Mouse (Mus musculus) MEL (cell line): ENCODE data around the gene Gm266. TPM values are rescaled to one million over a fixed set of nuclear protein-coding genes. Genes with fewer than 3 reads are reported as not detected.

Experiments
- DNase-seq: peaks from one replicate; pipeline ENCODE4 v3.0.0; 2011; ENCODE audit warnings: low read depth, low spot score
- H3K27ac ChIP-seq: 2 replicates; pipeline ENCODE4 v1.5.1; 2012; ENCODE audit warnings: low read depth, mild to moderate bottlenecking, control low read depth, low read length, moderate library complexity; ENCODE audit not compliant: control insufficient read depth
- H3K27me3 ChIP-seq, 2 experiments: fragments of 150-350 bp in 1 of 2; sonication (generic) in 1 of 2; 2 replicates each; pipeline ENCODE4 v1.6.1; 2012; ENCODE audit warnings: low read length in 2 of 2, mild to moderate bottlenecking in 2 of 2, improper control_type of control experiment in 1 of 2, moderate library complexity in 1 of 2; ENCODE audit not compliant: insufficient read depth in 2 of 2, control insufficient read depth in 1 of 2
- H3K36me3 ChIP-seq, 2 experiments: 2 replicates each; pipeline ENCODE4 v1.6.1; 2012 to 2014; ENCODE audit warnings: low read length in 2 of 2, improper control_type of control experiment in 1 of 2, inconsistent platforms in 1 of 2, mild to moderate bottlenecking in 1 of 2; ENCODE audit not compliant: insufficient read depth in 2 of 2, control insufficient read depth in 1 of 2
- H3K4me1 ChIP-seq, 2 experiments: fragments of 150-350 bp in 1 of 2; sonication (generic) in 1 of 2; 2 replicates each; pipeline ENCODE4 v1.6.1; 2012; ENCODE audit warnings: low read length in 2 of 2, improper control_type of control experiment in 1 of 2, mild to moderate bottlenecking in 1 of 2; ENCODE audit not compliant: insufficient read depth in 2 of 2, control insufficient read depth in 1 of 2
- H3K4me3 ChIP-seq, 2 experiments: fragments of 150-350 bp in 1 of 2; sonication (generic) in 1 of 2; 2 replicates each; pipeline ENCODE4 v1.5.1; 2012; ENCODE audit warnings: low read depth in 2 of 2, low read length in 2 of 2, mild to moderate bottlenecking in 2 of 2, moderate library complexity in 2 of 2, control low read depth in 1 of 2, improper control_type of control experiment in 1 of 2; ENCODE audit not compliant: control insufficient read depth in 1 of 2, insufficient read depth in 1 of 2
- H3K79me2 ChIP-seq: 2 replicates; pipeline ENCODE4 v1.6.1; 2012; ENCODE audit warnings: mild to moderate bottlenecking, low read length, moderate library complexity; ENCODE audit not compliant: control insufficient read depth, poor library complexity, insufficient read depth
- H3K9ac ChIP-seq: 2 replicates; pipeline ENCODE4 v1.6.1; 2012; ENCODE audit warnings: low read depth, mild to moderate bottlenecking, control low read depth, low read length, moderate library complexity; ENCODE audit not compliant: control insufficient read depth, poor library complexity, severe bottlenecking
- H3K9me3 ChIP-seq: fragments of 150-350 bp; sonication (generic); replicated peaks from 2 replicates; pipeline ENCODE4 v1.6.1; 2012; ENCODE audit warnings: mild to moderate bottlenecking, low read length, improper control_type of control experiment, moderate library complexity; ENCODE audit not compliant: insufficient read depth
- BHLHE40 ChIP-seq: IDR thresholded peaks from 2 replicates; pipeline ENCODE4 v1.6.1; 2012; ENCODE audit warnings: low read depth, mild to moderate bottlenecking, inconsistent platforms, low read length, improper control_type of control experiment, borderline replicate concordance
- GABPA ChIP-seq: IDR thresholded peaks from 2 replicates; pipeline ENCODE4 v1.6.1; 2012; ENCODE audit warnings: low read depth, mild to moderate bottlenecking, inconsistent platforms, low read length, improper control_type of control experiment, moderate library complexity
- MAFK ChIP-seq: IDR thresholded peaks from 2 replicates; pipeline ENCODE4 v1.6.1; 2011; ENCODE audit warnings: low read depth, mild to moderate bottlenecking, low read length, improper control_type of control experiment, borderline replicate concordance
- MXI1 ChIP-seq: IDR thresholded peaks from 2 replicates; pipeline ENCODE4 v1.6.1; 2011; ENCODE audit warnings: mild to moderate bottlenecking, low read depth, low read length, improper control_type of control experiment
- POLR2AphosphoS5 ChIP-seq: IDR thresholded peaks from 2 replicates; pipeline ENCODE4 v1.6.1; 2012; ENCODE audit warnings: low read depth, borderline replicate concordance, mild to moderate bottlenecking, inconsistent platforms, low read length, moderate library complexity, mixed read lengths
- UBTF ChIP-seq: IDR thresholded peaks from 2 replicates; pipeline ENCODE4 v1.6.1; 2012; ENCODE audit warnings: low read depth, mild to moderate bottlenecking, inconsistent platforms, low read length, improper control_type of control experiment, moderate library complexity, borderline replicate concordance; ENCODE audit not compliant: insufficient read depth
- USF2 ChIP-seq, 2 experiments: IDR thresholded peaks; 2 replicates each; pipeline ENCODE4 v1.6.1; 2011 to 2012; ENCODE audit warnings: improper control_type of control experiment in 2 of 2, low read length in 2 of 2, borderline replicate concordance in 1 of 2, inconsistent platforms in 1 of 2, low read depth in 1 of 2, mild to moderate bottlenecking in 1 of 2; ENCODE audit not compliant: insufficient read depth in 1 of 2
- ZMIZ1 ChIP-seq: IDR thresholded peaks from 2 replicates; pipeline ENCODE4 v1.6.1; 2012; ENCODE audit warnings: low read depth, mild to moderate bottlenecking, inconsistent platforms, low read length, improper control_type of control experiment, moderate library complexity
- polyA plus RNA-seq, 2 experiments: library from polyadenylated mRNA; stranded (reverse) in 1 of 2; unstranded in 1 of 2; fragments of >175 nt in 1 of 2; fragments of >200 nt in 1 of 2; gene quantifications; 2 replicates each; pipeline versions ENCODE4 v1.2.1 to v1.2.4; 2012; ENCODE audit warnings: low replicate concordance in 2 of 2, low read depth in 1 of 2; ENCODE audit not compliant: insufficient read length in 2 of 2, insufficient read depth in 1 of 2, missing spikeins in 1 of 2
- total RNA-seq: library from RNA; depleted of rRNA; stranded (reverse); fragments of 300-350 nt; gene quantifications from 2 replicates; pipeline ENCODE4 v1.2.3, GENCODE M21; 2012

Gm266 gene
- total and polyA plus RNA-seq, 3 experiments: not detected

GRCm38 (mm10) chr12:111448931-111449705 lies 36.5 kb downstream of the Gm266 start:
- TF ChIP-seq UBTF (no peak), MAFK (no peak), MXI1 (no peak)
- Histone ChIP-seq H3K4me3 (no peak overlapping the region), H3K27ac (no peak overlapping the region), H3K9ac (no peak overlapping the region), H3K27me3 (no peaks in the 10 kb centered on the region), H3K4me1 (peaks cover 6 to 7% of the 10 kb centered on the region in 2 experiments; a peak in 3 of 4 replicates), H3K9me3 (no peaks in the 10 kb centered on the region), H3K79me2 (peaks cover 12% of the 10 kb centered on the region), H3K36me3 (peaks cover 6 to 9% of the 10 kb centered on the region in 2 experiments; a peak in 3 of 4 replicates)
- no peak for DNase-seq

DNA sequence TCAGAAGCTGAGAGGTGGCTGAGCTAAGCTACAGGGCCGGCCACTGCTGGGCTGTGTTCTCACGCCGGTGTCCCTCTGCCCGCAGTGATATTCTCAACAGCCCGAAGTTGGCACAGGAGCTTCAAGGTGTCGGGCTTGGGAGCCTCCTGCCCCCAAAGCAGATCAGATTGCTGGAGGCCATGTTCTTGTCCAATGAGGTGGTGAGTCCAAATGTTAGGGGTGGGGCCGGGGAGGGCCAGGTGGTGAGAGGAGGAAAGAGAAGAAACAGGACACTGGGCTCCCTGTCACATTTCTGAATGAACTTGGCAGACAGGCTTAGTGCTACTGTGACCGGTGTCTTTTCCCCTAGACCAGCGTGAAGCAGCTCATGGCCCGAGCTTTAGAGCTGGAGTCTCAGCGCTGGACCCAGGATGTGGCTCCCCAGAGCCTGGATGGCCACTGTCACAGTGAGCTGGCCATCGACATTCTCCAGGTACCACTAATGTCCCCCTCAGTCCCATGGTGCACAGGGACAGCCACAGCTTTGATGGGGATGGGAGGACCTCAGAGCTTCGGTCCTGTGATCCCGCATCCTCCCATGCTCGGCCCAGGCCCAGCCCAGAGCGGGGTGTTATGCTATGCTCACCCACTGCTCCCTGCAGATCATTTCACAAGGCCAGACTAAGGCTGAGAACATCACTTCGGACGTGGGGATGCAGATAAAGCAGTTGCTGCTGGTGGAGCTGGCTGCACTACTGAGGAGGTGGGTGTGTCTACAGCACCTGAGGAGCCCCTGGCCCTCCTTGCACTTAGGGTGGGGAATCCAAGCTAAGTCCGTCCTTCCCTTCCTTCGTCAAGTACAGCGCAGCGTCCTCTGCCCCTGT lies 37.5 kb downstream of the Gm266 start:
- H3K79me2 ChIP-seq: peaks cover 17% of the 10 kb centered on the region
- no peak overlapping the region for H3K4me3 ChIP-seq
- H3K27ac ChIP-seq: no peak overlapping the region
- no peaks in the 10 kb centered on the region for H3K27me3 ChIP-seq
- no peak overlapping the region for H3K9ac ChIP-seq
- DNase-seq: no peak
- peaks cover 8 to 9% of the 10 kb centered on the region in 2 experiments; a peak in 3 of 4 replicates for H3K36me3 ChIP-seq
- no peak for TF ChIP-seq GABPA
- peaks cover 9 to 11% of the 10 kb centered on the region in 2 experiments; a peak in 3 of 4 replicates for H3K4me1 ChIP-seq
- H3K9me3 ChIP-seq: no peaks in the 10 kb centered on the region

- DNase-seq: no peak
- no peaks in the 10 kb centered on the region for H3K9me3 ChIP-seq
- TF ChIP-seq BHLHE40 (no peak), USF2 (IDR thresholded peaks at IDR 0.05; ENCODE audit: borderline replicate concordance in 1 of 2, insufficient read depth in 1 of 2, low read depth in 1 of 2, low read length in 2 of 2) (no peak), POLR2AphosphoS5 (no peak), ZMIZ1 (no peak)
- TF ChIP-seq, all 39 proteins: peak for 0
- no peak overlapping the region for H3K4me3 ChIP-seq
- H3K9ac ChIP-seq: no peak overlapping the region
- H3K27ac ChIP-seq: no peak overlapping the region
- H3K79me2 ChIP-seq: peaks cover 17% of the 10 kb centered on the region
- no peaks in the 10 kb centered on the region for H3K27me3 ChIP-seq
- H3K4me1 ChIP-seq: peaks cover 9 to 11% of the 10 kb centered on the region in 2 experiments; a peak in 3 of 4 replicates
- H3K36me3 ChIP-seq: peaks cover 8 to 9% of the 10 kb centered on the region in 2 experiments; a peak in 3 of 4 replicates
Measured at GRCm38 (mm10) chr12:111447350-111447749, 38.3 kb downstream of the Gm266 start.
